Mouse (Mus musculus) embryonic fibroblast, embryonic 13.5 days (primary cell): ENCODE results near the gene Lrg1. TPM values are rescaled to one million over a fixed set of nuclear protein-coding genes. Genes with fewer than 3 reads are reported as not detected.
A peak's percentile ranks its signal among the peaks of the same experiment; 100 is the strongest.

Source experiments
- H3K27ac ChIP-seq: 2 replicates; pipeline ENCODE4 v1.5.1; 2012; ENCODE audit warnings: low read length, control low read depth, inconsistent platforms; ENCODE audit not compliant: insufficient read depth
- H3K4me1 ChIP-seq: 2 replicates; pipeline ENCODE4 v1.6.1; 2011; ENCODE audit warnings: low read length; ENCODE audit not compliant: control insufficient read depth, insufficient read depth
- H3K4me3 ChIP-seq: 2 replicates; pipeline ENCODE4 v1.5.1; 2011; ENCODE audit warnings: mild to moderate bottlenecking, control low read depth, low read length; ENCODE audit not compliant: insufficient read depth
- CTCF ChIP-seq: IDR thresholded peaks from 2 replicates; pipeline ENCODE4 v1.5.1; 2011; ENCODE audit warnings: mild to moderate bottlenecking, control low read depth, low read length, moderate library complexity, borderline replicate concordance; ENCODE audit not compliant: insufficient read depth
- POLR2A ChIP-seq: IDR thresholded peaks from 2 replicates; pipeline ENCODE4 v1.6.1; 2011; ENCODE audit warnings: low read depth, mild to moderate bottlenecking, control low read depth, low read length, moderate library complexity
- polyA plus RNA-seq: library from polyadenylated mRNA; stranded (reverse); fragments of >200 nt; gene quantifications from 2 replicates; pipeline ENCODE4 v1.2.4, GENCODE M21; 2011; ENCODE audit warnings: low read depth; ENCODE audit not compliant: missing spikeins, insufficient read length

Lrg1 gene
- polyA plus RNA-seq: not detected in 2 replicates

DNA sequence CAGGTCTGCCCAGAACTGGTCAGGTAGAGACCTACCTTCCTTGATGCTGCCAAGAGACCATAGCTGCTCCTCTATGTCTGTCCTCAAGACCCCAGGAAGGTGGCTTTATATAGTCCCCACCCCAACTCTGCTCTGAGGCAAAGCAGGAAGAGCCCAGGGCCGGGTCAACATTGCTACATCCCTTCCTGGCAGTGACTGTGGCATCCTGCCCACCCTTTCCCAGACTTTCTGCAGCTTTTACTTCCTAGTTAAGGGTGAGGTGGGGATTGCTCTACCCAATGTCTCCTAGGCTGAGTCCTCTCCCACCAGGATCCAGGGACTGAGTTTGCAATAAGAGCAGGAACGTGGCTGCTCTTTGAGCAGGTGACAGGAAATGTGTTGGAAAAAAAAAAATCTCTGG, at the start of gene Lrg1:
Lrg1 (minus strand) TSS at position 176 of the 400 bp plus-strand sequence.
- Histone ChIP-seq H3K4me1 (no peaks in the 10 kb centered on the region), H3K27ac (no peak within 1 kb of the TSS), H3K4me3 (no peak within 1 kb of the TSS)
- no peak for TF ChIP-seq CTCF
- no peak for TF ChIP-seq POLR2A

DNA sequence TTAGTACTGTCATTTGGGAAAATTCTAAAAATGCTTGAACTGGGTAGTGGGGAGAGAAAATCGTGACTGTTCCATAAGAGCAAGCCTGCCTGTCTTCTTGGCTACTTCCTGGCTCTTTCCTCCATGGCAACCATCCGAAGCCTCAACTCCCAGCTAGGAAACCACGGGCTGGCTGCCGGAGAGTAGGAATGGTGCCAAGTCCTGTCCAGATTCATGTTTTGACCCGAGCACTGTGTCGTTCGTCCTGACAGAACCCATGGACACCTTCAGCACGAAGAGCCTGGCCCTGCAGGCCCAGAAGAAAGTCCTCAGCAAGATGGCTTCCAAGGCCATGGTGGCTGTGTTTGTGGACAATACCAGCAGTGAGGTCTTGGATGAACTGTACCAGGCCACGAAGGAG, 49.7 kb upstream of the Lrg1 start:
- Histone ChIP-seq H3K4me3 (no peak overlapping the region), H3K4me1 (no peaks in the 10 kb centered on the region), H3K27ac (no peak overlapping the region)
- TF ChIP-seq POLR2A (no peak), CTCF (no peak)

GRCm38 (mm10) chr17:56170636-56171035, 48.8 kb upstream of the Lrg1 start:
- Histone ChIP-seq H3K27ac (no peak overlapping the region), H3K4me3 (no peak overlapping the region), H3K4me1 (no peaks in the 10 kb centered on the region)
- TF ChIP-seq POLR2A (no peak), CTCF (no peak)

GRCm38 (mm10) chr17:56169830-56170229, 48.0 kb upstream of the Lrg1 start:
- no peak overlapping the region for H3K27ac ChIP-seq
- no peaks in the 10 kb centered on the region for H3K4me1 ChIP-seq
- TF ChIP-seq CTCF (no peak), POLR2A (no peak)
- no peak overlapping the region for H3K4me3 ChIP-seq

GRCm38 (mm10) chr17:56165671-56166070, 43.9 kb upstream of the Lrg1 start:
- no peak overlapping the region for H3K27ac ChIP-seq
- no peaks in the 10 kb centered on the region for H3K4me1 ChIP-seq
- TF ChIP-seq CTCF: no peak
- no peak for TF ChIP-seq POLR2A
- H3K4me3 ChIP-seq: no peak overlapping the region

GRCm38 (mm10) chr17:56164510-56164909, 42.7 kb upstream of the Lrg1 start:
- no peak overlapping the region for H3K4me3 ChIP-seq
- TF ChIP-seq POLR2A: no peak
- TF ChIP-seq CTCF: no peak
- H3K4me1 ChIP-seq: no peaks in the 10 kb centered on the region
- H3K27ac ChIP-seq: no peak overlapping the region

DNA sequence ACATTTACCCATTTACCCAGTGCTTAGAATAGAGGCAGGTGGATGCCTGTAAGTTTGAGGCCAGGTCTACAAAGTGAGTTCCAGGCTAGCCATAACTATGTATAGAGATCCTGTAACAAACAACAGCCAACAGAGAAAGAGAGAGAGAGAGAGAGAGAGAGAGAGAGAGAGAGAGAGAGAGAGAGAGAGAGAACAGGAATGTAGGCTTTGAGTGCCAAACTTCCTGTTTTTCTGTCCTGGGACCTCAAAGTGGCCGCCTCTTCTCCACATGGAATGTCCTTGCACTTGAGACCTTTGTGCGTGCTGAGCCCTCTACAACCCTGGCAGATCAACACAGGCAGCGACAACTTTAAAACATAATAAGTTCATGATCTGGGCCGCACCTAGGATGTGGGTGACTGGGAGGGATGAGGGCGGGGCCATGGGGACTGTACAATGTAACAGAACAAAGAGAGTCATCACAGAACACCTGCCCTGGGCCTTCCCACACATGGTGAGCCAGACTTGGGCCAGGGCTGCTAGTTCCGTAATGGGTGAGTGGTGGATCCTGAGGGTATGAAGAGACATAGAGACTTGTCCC, 41.8 kb upstream of the Lrg1 start:
- no peak for TF ChIP-seq CTCF
- Histone ChIP-seq H3K4me1 (no peaks in the 10 kb centered on the region), H3K4me3 (no peak overlapping the region), H3K27ac (no peak overlapping the region)

GRCm38 (mm10) chr17:56162231-56162774, 40.5 kb upstream of the Lrg1 start, which contains the start of gene Tnfaip8l1:
Gene Tnfaip8l1 (plus strand): TSS chr17:56162477.
- Histone ChIP-seq H3K27ac (no peak within 1 kb of the TSS), H3K4me1 (no peaks in the 10 kb centered on the region), H3K4me3 (peak within 1 kb of the TSS; percentile 29)
- TF ChIP-seq CTCF: no peak
- TF ChIP-seq POLR2A: peak; percentile 56

GRCm38 (mm10) chr17:56159729-56160128, 37.9 kb upstream of the Lrg1 start:
- H3K4me1 ChIP-seq: no peaks in the 10 kb centered on the region

DNA sequence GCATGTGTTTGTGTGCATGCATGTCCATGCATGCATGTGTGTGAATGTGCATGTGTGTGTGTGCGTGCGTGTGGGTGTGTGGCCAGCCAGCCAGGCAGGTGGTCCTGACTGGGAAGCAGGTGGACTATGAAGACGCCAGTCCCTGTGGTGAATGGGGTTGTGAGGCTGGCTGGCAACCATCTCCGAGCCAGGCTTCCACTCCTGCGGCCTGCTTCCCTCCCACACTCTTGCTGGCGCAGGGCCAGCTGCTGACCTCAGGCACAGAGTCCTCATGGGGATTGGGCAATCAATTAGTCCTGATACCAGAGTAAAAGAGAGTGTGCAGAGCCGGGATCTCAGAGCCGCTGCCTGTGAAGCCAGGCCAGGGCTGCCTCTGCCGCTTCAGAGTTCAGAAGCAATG, 31.8 kb upstream of the Lrg1 start:
- Histone ChIP-seq H3K4me3 (no peak overlapping the region), H3K27ac (no peak overlapping the region), H3K4me1 (no peaks in the 10 kb centered on the region)
- TF ChIP-seq POLR2A: no peak
- TF ChIP-seq CTCF: no peak

More at GRCm38 (mm10) chr17:56159729-56160128, 37.9 kb upstream of the Lrg1 start:
- TF ChIP-seq POLR2A: no peak
- peak; percentile 76 for TF ChIP-seq CTCF
- no peak overlapping the region for H3K27ac ChIP-seq
- no peak overlapping the region for H3K4me3 ChIP-seq

DNA sequence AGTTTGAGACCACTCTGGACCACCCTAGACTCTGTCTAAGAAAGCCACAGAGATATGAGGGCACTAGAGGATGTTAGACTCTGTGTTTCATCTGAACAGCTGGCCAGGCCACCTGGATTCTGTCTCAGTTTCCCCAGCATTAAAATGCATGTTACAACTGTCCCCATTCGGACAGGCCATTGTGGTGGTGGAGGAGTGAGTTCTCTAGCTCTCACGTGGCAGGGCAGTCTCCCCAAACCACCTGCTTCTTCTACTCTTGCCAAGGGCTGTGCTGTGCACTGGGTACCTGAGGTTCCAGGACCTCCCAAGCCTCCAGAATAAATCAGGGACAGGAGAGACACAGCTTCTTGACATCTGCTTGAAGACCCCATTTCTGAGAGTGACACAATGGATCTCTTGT, 28.1 kb upstream of the Lrg1 start:
- Histone ChIP-seq H3K4me3 (no peak overlapping the region), H3K27ac (no peak overlapping the region), H3K4me1 (no peaks in the 10 kb centered on the region)
- no peak for TF ChIP-seq CTCF
- no peak for TF ChIP-seq POLR2A
